Mouse (Mus musculus) liver, embryonic 11.5 days (tissue): Measurements from ENCODE around the gene Samd4. TPM values are rescaled to one million over a fixed set of nuclear protein-coding genes. Genes with fewer than 3 reads are reported as not detected.

Experiments
- ATAC-seq: fragments of 200-750 bp; cut with Nextera tagmentation; replicated peaks from 2 replicates; pipeline ENCODE4 v1.8.0; 2017; ENCODE audit warnings: moderate number of reproducible peaks, mild to moderate bottlenecking, moderate TSS enrichment, moderate library complexity; ENCODE audit not compliant: low FRiP score
- DNase-seq: peaks from one replicate; pipeline ENCODE4 v3.0.0-alpha.2; 2017; ENCODE audit warnings: low spot score
- H3K27ac ChIP-seq: fragments of 300-500 bp; sonication (generic); 2 replicates; pipeline ENCODE4 v1.5.1; 2014; ENCODE audit warnings: mild to moderate bottlenecking, low read depth, low read length, control low read depth
- H3K27me3 ChIP-seq: fragments of 300-500 bp; sonication (generic); replicated peaks from 2 replicates; pipeline ENCODE4 v1.6.1; 2014; ENCODE audit warnings: low read length, mixed read lengths; ENCODE audit not compliant: control insufficient read depth, insufficient read depth
- H3K36me3 ChIP-seq: fragments of 300-500 bp; sonication (generic); 2 replicates; pipeline ENCODE4 v1.6.1; 2014; ENCODE audit warnings: mild to moderate bottlenecking, low read length, moderate library complexity, mixed read lengths; ENCODE audit not compliant: control insufficient read depth, insufficient read depth
- H3K4me1 ChIP-seq: fragments of 300-500 bp; sonication (generic); replicated peaks from 2 replicates; pipeline ENCODE4 v1.6.1; 2014; ENCODE audit warnings: low read length, mixed read lengths; ENCODE audit not compliant: control insufficient read depth, insufficient read depth
- H3K4me2 ChIP-seq: fragments of 300-500 bp; sonication (generic); 2 replicates; pipeline ENCODE4 v1.6.1; 2014; ENCODE audit warnings: mild to moderate bottlenecking, control low read depth, moderate library complexity
- H3K4me3 ChIP-seq: fragments of 300-500 bp; sonication (generic); 2 replicates; pipeline ENCODE4 v1.5.1; 2014; ENCODE audit warnings: low read depth, low read length, control low read depth
- H3K9ac ChIP-seq: fragments of 300-500 bp; sonication (generic); 2 replicates; pipeline ENCODE4 v1.6.1; 2014; ENCODE audit warnings: low read depth, low read length, control low read depth
- H3K9me3 ChIP-seq: fragments of 300-500 bp; sonication (generic); 2 replicates; pipeline ENCODE4 v1.6.1; 2016; ENCODE audit warnings: low read length, inconsistent platforms, mixed read lengths; ENCODE audit not compliant: control insufficient read depth
- WGBS: fragments of 180-500 bp; shearing (Covaris S2); extraction: QIAGEN DNeasy Blood & Tissue Kit; methylation state at CpG from one replicate; pipeline ENCODE4 v1.1.7; 2014; 5-methylcytosine and 5-hydroxymethylcytosine counted together
- polyA plus RNA-seq: library from polyadenylated mRNA; unstranded; fragments of >200 nt; fragmentation: Nextera tagmentation; extraction: Ambion mirVana; gene quantifications from 2 replicates; pipeline ENCODE4 v1.2.1, GENCODE M21; 2014

Samd4 gene
- polyA plus RNA-seq, 1 experiment from 2014 or later: 1.1 TPM

DNA sequence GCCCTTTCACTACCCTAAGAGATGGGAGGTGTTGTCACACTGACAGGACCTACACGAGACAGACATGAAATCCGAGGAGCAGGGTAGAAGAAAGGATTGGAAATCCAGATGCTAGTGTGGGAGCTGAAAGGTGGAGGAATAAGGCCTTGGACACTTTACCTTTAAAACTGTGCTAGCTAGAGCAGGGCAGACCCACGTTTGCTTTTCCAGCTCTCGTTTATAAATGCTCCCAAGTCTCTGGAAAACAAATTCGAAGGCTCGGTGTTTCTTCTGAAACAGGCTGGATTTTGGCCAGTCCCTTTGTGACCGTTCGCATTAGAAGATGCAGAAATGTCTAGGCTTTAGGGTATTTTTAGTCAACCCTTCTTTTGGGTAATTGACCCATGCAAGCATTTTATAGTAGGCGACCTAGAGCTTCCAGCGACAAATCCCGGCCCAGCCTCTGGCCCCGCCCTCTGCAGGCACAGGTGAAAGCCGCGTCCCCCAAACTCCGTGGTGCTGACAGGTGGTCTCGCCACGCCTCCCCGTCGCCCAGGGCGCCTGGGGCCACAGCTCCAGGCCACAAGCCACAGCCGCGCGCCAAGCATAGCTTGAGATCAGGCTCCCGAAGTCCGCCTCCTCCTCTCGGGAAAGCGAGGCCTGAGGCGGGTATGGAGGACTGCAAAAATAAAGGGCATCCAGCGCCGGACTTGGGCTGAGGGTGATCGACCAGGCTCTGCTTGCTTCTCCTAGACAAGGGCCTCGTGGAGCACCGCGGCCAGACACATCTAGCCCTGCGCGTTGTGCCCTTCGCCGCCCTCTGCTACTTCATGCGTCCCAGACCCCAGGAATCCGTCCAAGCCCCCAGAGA, 848 bp upstream of the Samd4 start:
- DNase-seq: peak; percentile 39
- peaks cover 55% of the 10 kb centered on the region for H3K27me3 ChIP-seq

DNA sequence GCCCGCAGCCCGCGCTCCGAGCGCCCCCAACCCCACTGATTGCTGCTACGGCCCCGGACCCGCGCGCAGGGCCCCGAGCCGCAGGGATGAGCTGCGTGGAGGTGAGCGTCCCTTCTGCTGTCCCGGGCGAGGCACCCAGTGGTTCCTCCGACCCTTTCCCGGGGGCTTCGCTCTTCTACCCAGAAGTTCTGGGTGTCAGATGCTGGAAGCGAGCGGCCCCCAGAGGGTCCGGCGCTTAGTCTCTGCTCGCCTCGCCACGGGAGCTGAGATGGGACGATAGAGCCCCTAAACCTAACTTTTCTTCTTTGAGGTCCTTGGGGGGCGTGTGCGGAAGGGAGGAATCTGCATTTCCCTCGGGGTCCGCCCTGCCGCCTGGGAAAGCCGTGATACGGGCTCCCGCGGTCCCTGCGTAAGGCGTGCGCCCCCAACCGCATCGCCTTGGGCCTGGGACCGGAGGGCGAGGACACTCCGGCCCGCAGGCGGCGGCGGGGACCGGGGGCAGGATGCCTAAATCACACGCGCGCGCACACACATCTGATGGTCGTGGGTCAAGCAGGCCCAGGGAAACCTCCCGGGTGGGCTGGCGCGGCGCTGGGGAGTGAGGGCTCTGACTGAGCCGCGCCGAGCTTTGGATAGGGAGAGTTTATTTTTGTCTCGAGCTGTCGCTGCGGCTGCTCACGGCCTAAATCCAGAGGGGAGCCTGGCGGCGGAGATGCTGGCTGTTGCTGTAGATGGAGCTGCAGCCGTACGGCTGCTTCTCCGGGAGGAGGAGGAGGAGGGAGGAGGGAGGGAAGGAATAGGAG, 615 bp downstream of the Samd4 start:
- peak; percentile 25; the same call in 1 of the 2 replicates for ATAC-seq
- peak; percentile 58 for DNase-seq

More for the DNA sequence above, 848 bp upstream of the Samd4 start:
- H3K4me3 ChIP-seq: peak overlapping the region; percentile 54
- peak overlapping the region; percentile 13; the same call in 1 of the 2 replicates for H3K9ac ChIP-seq
- 7% methylated on average over 40 of the region's 40 CpGs for WGBS
- no peaks in the 10 kb centered on the region for H3K36me3 ChIP-seq
- no peaks in the 10 kb centered on the region for H3K9me3 ChIP-seq
- peak overlapping the region; percentile 80 for H3K4me2 ChIP-seq
- H3K27ac ChIP-seq: no peak overlapping the region
- peak; percentile 35 for ATAC-seq
- peaks cover 10% of the 10 kb centered on the region for H3K4me1 ChIP-seq

DNA sequence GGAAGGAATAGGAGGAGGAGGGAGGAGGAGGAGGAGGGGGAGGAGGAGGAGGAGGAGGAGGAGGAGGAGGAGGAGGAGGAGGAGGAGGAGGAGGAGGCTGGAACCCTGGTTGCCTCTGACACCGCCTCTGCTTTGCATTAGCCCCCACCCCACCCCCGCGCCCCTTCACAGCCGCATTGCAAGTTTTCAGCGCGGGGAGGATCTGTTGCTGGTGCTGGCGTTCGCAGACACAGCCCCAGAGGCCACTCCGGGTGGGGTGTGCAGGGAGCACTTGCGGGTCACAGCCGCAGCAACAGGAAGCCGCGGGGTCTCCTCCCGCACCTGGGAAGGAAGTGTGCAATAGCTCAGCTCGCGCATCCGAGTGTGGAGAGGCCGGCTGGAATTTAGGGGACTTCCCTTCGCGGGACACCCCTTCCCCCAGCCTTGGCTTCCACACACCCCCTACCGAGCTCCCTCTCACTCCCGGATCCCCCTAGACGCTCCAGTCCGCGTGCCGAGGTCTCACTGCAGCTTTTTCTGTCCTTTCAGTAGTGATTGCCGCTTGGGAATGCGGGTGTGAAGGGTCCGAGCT, 1.3 kb downstream of the Samd4 start:
- WGBS: under 1% methylated on average over 29 of the region's 29 CpGs
- H3K27ac ChIP-seq: peak overlapping the region; percentile 16
- H3K27me3 ChIP-seq: peaks cover 55% of the 10 kb centered on the region
- peaks cover 10% of the 10 kb centered on the region for H3K4me1 ChIP-seq
- ATAC-seq (no peak), DNase-seq (peak; percentile 52)
- H3K9me3 ChIP-seq: no peaks in the 10 kb centered on the region
- H3K4me2 ChIP-seq: peak overlapping the region; percentile 80
- H3K9ac ChIP-seq: peak overlapping the region; percentile 16; the same call in 1 of the 2 replicates
- peak overlapping the region; percentile 54 for H3K4me3 ChIP-seq
- no peaks in the 10 kb centered on the region for H3K36me3 ChIP-seq

More for the DNA sequence above, 615 bp downstream of the Samd4 start:
- Histone ChIP-seq H3K4me3 (peak overlapping the region; percentile 54), H3K36me3 (no peaks in the 10 kb centered on the region), H3K4me2 (peak overlapping the region; percentile 80), H3K9me3 (no peaks in the 10 kb centered on the region), H3K27me3 (peaks cover 55% of the 10 kb centered on the region), H3K27ac (peak overlapping the region; percentile 16; the same call in 1 of the 2 replicates), H3K9ac (peak overlapping the region; percentile 50), H3K4me1 (peaks cover 10% of the 10 kb centered on the region)
- under 1% methylated on average over 65 of the region's 70 CpGs for WGBS

DNA sequence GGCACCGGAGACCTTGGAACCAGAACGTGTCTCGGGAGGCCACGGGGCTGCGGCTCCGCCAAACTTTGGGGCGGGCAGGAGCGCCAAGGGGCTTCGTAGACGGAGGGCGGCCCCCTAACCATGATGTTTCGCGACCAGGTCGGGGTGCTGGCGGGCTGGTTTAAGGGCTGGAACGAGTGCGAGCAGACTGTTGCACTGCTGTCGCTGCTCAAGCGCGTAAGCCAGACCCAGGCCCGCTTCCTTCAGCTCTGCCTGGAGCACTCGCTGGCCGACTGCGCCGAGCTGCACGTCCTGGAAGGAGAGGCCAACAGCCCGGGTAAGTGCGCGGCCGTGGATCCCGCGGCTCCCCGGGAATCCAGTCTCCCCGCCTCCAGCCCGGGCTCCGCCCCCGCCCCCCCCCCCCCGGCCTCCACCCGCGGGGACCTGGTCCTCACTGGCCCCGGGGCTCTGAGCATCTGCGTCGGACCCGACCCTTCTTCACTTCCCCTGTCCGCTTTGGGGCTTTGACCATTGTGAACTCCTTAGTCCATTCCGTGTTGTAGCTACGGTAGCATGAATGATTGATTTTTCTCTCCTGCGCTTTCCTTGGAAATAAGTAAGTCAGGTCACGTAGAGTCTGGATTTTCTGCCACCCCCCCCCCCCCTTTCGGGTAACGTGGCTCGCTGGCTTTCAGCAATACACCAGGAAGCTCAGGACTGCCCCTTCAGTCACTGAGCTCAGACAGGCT, 2.2 kb downstream of the Samd4 start:
- Histone ChIP-seq H3K4me3 (peak overlapping the region; percentile 54), H3K9ac (peak overlapping the region; percentile 35; the same call in 1 of the 2 replicates), H3K9me3 (no peaks in the 10 kb centered on the region), H3K27me3 (peaks cover 55% of the 10 kb centered on the region), H3K36me3 (no peaks in the 10 kb centered on the region), H3K4me1 (peaks cover 10% of the 10 kb centered on the region), H3K27ac (peak overlapping the region; percentile 16; the same call in 1 of the 2 replicates), H3K4me2 (peak overlapping the region; percentile 80)
- WGBS: under 1% methylated on average over 47 of the region's 52 CpGs
- DNase-seq (peak; percentile 64), ATAC-seq (peak; percentile 29; the same call in 1 of the 2 replicates)

DNA sequence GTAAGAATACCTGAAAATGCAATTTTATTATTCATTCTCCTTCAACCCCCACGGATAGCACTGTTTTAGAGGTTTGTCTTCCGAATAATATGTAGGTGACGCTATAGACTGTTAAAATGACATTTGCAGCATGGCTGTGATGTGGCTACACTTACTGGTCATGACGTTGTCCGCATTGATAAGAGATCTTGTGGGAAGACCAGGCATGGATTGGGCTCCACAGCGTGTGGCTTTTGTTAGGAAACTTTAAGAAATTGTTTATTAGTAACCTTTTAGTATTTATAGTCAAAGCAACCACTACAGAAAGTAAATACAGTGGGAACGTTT, 2.7 kb downstream of the Samd4 start:
- ATAC-seq (no peak), DNase-seq (no peak)
- Histone ChIP-seq H3K27me3 (peaks cover 55% of the 10 kb centered on the region), H3K36me3 (no peaks in the 10 kb centered on the region), H3K4me1 (peaks cover 10% of the 10 kb centered on the region), H3K4me3 (peak overlapping the region; percentile 54), H3K9ac (no peak overlapping the region), H3K9me3 (no peaks in the 10 kb centered on the region), H3K4me2 (peak overlapping the region; percentile 80), H3K27ac (no peak overlapping the region)
- 3% methylated on average over 7 of the region's 7 CpGs for WGBS

GRCm38 (mm10) chr14:46885891-46886301, 3.2 kb downstream of the Samd4 start:
- WGBS: 27% methylated on average over 5 of the region's 5 CpGs
- H3K27me3 ChIP-seq: peaks cover 55% of the 10 kb centered on the region
- H3K4me3 ChIP-seq: no peak overlapping the region; the same call in 1 of the 2 replicates
- peak; percentile 35 for DNase-seq
- no peaks in the 10 kb centered on the region for H3K9me3 ChIP-seq
- H3K9ac ChIP-seq: no peak overlapping the region
- no peak overlapping the region for H3K27ac ChIP-seq
- ATAC-seq: no peak
- no peaks in the 10 kb centered on the region for H3K36me3 ChIP-seq
- peak overlapping the region; percentile 80 for H3K4me2 ChIP-seq
- H3K4me1 ChIP-seq: peaks cover 10% of the 10 kb centered on the region

DNA sequence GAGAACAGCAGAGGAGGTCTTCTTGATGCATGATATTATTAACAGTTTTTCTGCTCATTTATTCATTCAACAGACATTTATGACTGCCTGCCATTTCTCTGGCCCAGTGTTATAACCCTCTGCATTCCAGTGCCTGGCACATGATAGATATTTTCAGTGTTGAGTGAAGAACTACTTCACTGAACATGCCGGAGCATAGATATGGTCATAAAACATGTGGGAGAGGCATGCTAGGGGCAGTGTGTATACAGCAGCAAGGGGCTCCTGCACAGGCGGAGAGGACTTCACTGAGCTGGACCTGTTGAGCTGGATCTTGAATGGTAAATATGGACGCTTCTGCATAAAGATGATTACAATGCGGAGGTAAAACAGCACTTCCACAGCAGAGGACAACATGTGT, 6.4 kb downstream of the Samd4 start:
- Histone ChIP-seq H3K9ac (no peak overlapping the region), H3K27ac (no peak overlapping the region)

DNA sequence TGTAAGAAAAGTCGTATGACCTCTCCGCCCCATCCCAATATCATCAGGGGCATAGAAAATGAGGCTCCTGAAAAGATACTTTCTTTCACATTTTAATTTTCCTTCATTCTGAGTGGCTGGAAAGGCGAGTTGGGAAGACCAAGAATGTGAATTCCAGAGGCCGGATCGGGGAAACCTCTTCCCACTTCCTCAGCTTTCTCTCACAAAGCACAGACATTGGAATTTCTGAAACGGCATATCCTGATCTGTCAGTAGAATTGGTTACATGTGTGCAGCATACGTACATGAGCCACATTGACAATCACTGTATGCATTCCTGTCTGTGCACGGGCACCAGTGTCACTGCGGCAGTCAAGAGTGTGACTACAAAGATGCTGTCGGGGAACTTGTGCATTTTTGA, 11.3 kb downstream of the Samd4 start:
- H3K36me3 ChIP-seq: no peaks in the 10 kb centered on the region
- H3K9ac ChIP-seq: no peak overlapping the region
- no peak overlapping the region for H3K4me2 ChIP-seq
- H3K9me3 ChIP-seq: no peaks in the 10 kb centered on the region
- DNase-seq (no peak), ATAC-seq (no peak)
- H3K27ac ChIP-seq: no peak overlapping the region
- no peaks in the 10 kb centered on the region for H3K27me3 ChIP-seq
- no peaks in the 10 kb centered on the region for H3K4me1 ChIP-seq
- no peak overlapping the region for H3K4me3 ChIP-seq
- WGBS: 80% methylated on average over 10 of the region's 10 CpGs

More for the DNA sequence above, 6.4 kb downstream of the Samd4 start:
- Histone ChIP-seq H3K4me1 (peaks cover 6% of the 10 kb centered on the region; the same call in 1 of the 2 replicates), H3K4me3 (no peak overlapping the region), H3K36me3 (no peaks in the 10 kb centered on the region), H3K9me3 (no peaks in the 10 kb centered on the region), H3K4me2 (no peak overlapping the region), H3K27me3 (peaks cover 23% of the 10 kb centered on the region)
- 84% methylated on average over 4 of the region's 4 CpGs for WGBS
- DNase-seq: no peak
- no peak for ATAC-seq
